Mouse (Mus musculus): ENCODE measurements around the gene Ccl6.

Ccl6 gene

GRCm38 (mm10) chr11:83598207-83598837 lies 5.4 kb upstream of the Ccl6 start:
- in situ Hi-C loops (cut with MboI; ENCODE audit: unreplicated experiment in 2 of 2): no loop called here

DNA sequence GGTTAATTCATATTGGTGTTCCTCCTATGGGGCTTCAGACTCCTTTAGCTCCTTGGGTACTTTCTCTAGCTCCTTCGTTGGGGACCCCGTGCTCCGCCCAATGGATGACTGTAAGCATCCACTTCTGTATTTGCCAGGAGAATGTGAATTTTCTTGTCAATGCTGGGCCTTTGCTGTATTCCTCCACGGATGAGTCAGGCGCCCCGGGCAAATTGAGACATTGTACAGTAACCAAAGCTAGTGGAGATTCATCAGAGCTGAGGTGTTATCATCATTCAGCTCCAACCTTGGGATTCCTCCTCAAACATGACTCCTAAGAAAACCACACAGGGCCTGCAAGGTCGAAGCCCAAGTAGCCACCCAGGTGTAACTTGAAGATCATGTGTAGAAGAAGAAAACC lies 4.9 kb upstream of the Ccl6 start:
- in situ Hi-C loops (cut with MboI; ENCODE audit: unreplicated experiment in 2 of 2): no loop called here

DNA sequence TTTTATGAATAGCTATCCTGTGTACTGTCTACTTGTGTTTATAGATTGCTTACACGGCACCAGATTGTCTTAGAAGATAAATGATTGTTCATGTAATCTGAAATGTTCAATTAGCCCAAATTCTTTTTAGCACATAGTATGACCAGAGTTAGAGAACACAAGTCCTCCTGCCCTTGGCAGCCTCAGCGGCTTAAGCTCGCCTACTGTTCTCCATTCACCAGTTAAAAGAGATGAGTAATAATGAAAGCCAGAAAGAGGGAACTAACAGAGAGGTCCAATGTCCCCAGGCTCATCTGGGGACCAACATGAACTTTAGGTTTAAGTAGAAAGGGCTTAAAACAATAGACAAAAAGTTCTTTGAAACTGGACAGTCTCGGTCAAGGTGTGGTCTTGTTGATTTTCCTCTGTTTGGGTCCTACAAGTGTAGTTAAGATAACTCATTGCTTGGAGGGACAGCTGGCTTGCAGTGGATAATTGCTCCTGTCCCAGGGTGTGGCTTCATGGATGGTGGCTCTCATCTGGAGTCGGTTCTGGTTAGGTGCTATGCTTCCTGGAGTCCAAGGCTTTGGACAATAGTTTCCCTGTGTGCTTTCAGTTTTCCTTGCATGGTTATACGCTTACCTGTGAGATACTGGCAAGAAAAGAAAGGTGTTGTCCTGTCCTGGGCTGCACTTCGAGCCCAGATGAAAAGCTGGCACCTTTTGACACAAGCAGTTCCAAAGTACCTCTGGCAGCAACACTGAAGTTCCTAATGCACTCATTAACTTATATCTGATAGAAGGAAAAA lies 3.0 kb upstream of the Ccl6 start:
- in situ Hi-C loops (cut with MboI; ENCODE audit: unreplicated experiment in 2 of 2): no loop called here

DNA sequence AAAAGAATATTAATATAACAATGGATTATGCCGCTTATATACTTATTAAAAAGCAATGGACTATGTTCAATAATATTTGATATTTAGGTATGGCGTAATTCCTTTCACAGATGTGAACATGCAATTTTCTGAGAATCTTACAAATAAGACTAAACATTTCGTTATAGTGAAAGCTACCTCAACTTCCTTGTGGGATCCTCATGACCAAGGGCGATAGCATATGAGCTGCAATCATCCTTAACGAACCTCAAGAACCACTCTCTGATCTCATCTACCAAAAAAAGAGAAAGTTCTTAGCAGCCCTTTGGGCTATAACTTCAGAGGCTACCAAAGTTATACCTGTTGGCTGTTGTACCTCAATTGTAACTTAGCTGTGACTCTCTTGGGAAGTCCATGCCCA lies 566 bp upstream of the Ccl6 start:
- in situ Hi-C loops (cut with MboI; ENCODE audit: unreplicated experiment in 2 of 2): no loop called here

GRCm38 (mm10) chr11:83584232-83584631 lies 8.7 kb downstream of the Ccl6 start:
- in situ Hi-C loops (cut with MboI; ENCODE audit: unreplicated experiment in 2 of 2): no loop called here

GRCm38 (mm10) chr11:83583450-83583754 lies 9.5 kb downstream of the Ccl6 start:
- in situ Hi-C loops (cut with MboI; ENCODE audit: unreplicated experiment in 2 of 2): no loop called here

GRCm38 (mm10) chr11:83582626-83583449 lies 10.0 kb downstream of the Ccl6 start:
- in situ Hi-C loops (cut with MboI; ENCODE audit: unreplicated experiment in 2 of 2): no loop called here

GRCm38 (mm10) chr11:83581626-83582610 lies 11.0 kb downstream of the Ccl6 start:
- in situ Hi-C loops (cut with MboI; ENCODE audit: unreplicated experiment in 2 of 2): no loop called here

DNA sequence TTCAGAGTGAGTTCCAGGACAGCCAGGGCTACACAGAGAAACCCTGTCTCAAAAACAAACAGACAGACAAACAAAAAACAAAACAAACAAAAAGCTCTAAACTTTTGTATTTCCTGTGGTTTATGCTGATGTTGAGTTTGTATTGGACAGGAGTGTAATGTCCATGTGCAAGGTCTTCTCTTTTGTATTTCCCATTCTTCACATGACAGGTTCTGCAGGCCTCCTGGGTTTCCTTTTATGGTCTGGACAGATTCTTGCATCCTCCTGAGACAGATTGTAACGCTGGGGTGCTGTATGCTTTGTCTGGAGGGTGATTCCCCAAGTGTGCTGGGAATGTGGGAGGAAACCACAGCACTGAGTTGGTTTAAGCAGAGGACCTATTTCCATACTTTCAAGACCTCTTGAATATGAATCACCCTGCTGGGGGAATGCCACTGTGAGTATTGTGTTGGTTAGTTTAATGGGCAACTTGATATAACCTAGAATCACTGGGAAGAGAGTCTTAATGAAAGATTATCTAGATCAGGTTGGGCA lies 12.1 kb downstream of the Ccl6 start:
- in situ Hi-C loops (cut with MboI; ENCODE audit: unreplicated experiment in 2 of 2): no loop called here

DNA sequence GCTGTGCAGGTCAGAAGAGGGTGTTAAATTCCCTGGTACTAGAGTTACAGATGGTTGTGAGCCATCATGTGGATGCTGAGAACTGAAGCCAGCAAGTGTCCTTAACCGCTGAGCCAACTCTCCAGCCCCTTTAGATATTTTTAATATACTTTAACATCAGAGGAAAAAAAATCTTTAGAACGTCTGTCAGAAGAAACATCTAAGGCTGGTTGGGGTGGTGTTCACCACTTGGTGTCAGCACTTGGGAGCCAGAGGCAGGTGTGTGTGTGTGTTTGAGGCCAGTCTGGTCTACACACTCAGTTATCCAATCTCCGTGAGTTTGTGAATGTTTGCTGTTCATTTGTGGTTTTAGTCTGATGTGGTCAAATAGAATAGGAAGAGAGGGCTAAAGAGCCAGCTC lies 13.9 kb downstream of the Ccl6 start:
- in situ Hi-C loops (cut with MboI; ENCODE audit: unreplicated experiment in 2 of 2): loop anchor here in 1 of 2 experiments (10.0 kb wide), 1 partner anchor 46 kb away; no protein-coding TSS in a partner anchor

DNA sequence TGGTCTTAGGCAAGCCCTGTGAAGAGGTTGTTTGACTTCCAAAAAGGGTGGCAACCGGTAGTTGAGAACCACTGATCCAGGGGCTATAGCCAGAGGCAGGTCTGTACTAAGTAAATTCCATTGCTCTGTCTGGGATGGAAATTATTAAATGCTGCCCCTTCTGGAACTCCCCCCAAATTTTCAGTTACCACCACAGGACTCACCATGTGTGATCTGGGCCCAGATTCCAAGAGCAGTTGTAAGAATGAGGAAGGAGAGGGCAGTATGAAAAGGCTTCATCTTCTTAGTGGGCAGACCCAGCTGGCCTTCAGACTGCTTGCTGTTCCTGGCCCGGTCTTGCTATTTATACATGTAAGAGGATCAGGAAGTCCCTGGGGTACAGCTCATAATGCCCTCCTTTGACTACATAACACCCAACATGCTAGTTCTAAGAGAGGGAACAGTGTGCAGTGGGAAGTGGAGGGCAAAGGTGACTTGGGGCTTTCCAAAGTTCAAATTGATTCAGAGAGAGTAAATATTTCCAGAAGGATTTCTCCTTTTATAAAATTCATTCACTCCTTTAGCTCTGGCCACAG lies 14.6 kb downstream of the Ccl6 start, which contains the start of gene Ccl9:
TSS of gene Ccl9 (minus strand) at position 451 of the 575 bp plus-strand sequence.
- in situ Hi-C loops (cut with MboI; ENCODE audit: unreplicated experiment in 2 of 2): loop anchor here in 1 of 2 experiments (10.0 kb wide), 1 partner anchor 47 kb away; no protein-coding TSS in a partner anchor

- in situ Hi-C loops (cut with MboI; ENCODE audit: unreplicated experiment in 2 of 2): loop anchor here in 1 of 2 experiments (10.0 kb wide), 1 partner anchor 48 kb away; no protein-coding TSS in a partner anchor
Measured at GRCm38 (mm10) chr11:83576927-83577555, 15.8 kb downstream of the Ccl6 start.

- in situ Hi-C loops (cut with MboI; ENCODE audit: unreplicated experiment in 2 of 2): loop anchor here in 1 of 2 experiments (10.0 kb wide), 1 partner anchor 52 kb away; no protein-coding TSS in a partner anchor
Measured at GRCm38 (mm10) chr11:83572834-83573233, 20.1 kb downstream of the Ccl6 start.

- in situ Hi-C loops (cut with MboI; ENCODE audit: unreplicated experiment in 2 of 2): loop anchor here in 1 of 2 experiments (10.0 kb wide), 1 partner anchor 53 kb away; no protein-coding TSS in a partner anchor
Measured at GRCm38 (mm10) chr11:83572223-83572622, 20.7 kb downstream of the Ccl6 start.

GRCm38 (mm10) chr11:83570189-83570588 lies 22.7 kb downstream of the Ccl6 start:
- in situ Hi-C loops (cut with MboI; ENCODE audit: unreplicated experiment in 2 of 2): loop anchor here in 1 of 2 experiments (10.0 kb wide), 1 partner anchor 55 kb away; no protein-coding TSS in a partner anchor

GRCm38 (mm10) chr11:83569249-83569648 lies 23.6 kb downstream of the Ccl6 start:
- in situ Hi-C loops (cut with MboI; ENCODE audit: unreplicated experiment in 2 of 2): loop anchor here in 1 of 2 experiments (5.0 kb wide), 1 partner anchor 53 kb away; no protein-coding TSS in a partner anchor

DNA sequence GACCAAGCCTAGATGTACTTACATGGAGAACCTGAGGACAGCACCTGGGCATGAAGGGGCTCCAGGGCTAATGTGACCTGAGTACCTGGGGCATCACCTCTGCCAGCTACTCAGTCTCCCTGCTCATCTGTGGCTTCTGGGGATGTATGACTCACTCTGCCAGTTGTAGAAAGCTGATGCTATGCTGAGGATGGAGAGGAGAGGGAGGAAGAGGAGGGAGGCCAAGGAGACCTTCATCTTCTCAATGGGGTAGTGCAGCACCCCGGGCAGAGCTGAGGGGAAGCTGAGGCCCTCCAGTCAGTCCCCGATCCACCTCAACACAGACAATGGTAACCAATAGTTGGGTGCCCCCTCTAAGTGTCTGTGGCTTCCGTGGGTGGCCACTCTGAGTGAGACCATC lies 24.1 kb downstream of the Ccl6 start:
- in situ Hi-C loops (cut with MboI; ENCODE audit: unreplicated experiment in 2 of 2): loop anchor here in 1 of 2 experiments (5.0 kb wide), 1 partner anchor 54 kb away; no protein-coding TSS in a partner anchor

GRCm38 (mm10) chr11:83568061-83568460 lies 24.8 kb downstream of the Ccl6 start:
- in situ Hi-C loops (cut with MboI; ENCODE audit: unreplicated experiment in 2 of 2): loop anchor here in 1 of 2 experiments (5.0 kb wide), 1 partner anchor 54 kb away; no protein-coding TSS in a partner anchor

Measured in v-Abl transformed pro-B cells (cell line).